Mouse (Mus musculus): ENCODE measurements at regions not wholly inside any gene's neighbourhood (a gene's known extent, or its start where the extent isn't known, plus 50 kb on each side); places are given as distances from the start of the nearest gene placed in this dataset.

DNA sequence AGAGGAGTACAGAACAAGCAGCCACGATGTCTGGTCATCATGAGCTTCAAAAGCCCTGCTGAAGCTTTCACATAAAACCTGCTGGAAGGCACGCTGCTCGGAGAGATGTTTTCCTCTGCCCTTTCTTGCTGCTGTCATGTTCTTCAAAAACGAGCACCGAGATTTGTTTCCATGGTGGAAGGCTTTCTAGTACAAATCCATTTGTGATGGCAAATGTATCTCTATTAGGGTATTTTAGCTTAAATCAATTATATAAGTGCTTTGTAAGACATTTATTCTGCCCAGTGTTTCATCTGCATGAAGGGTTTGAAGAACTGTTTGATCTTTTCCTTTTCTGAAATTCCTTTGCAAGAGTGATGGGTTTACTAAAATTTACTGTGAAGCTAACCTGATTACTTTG is 253.1 kb downstream of the Fam173b start:
- H3K27me3 ChIP-seq: peaks cover 3% of the 10 kb centered on the region
- ChIA-PET POLR2A (no interaction called here), CTCF (interaction anchor here (0.9 kb wide), 1 partner anchor 9 kb away, joined by 3 read pairs; no protein-coding TSS in a partner anchor)
- DNase-seq (ENCODE audit: low read depth, low spot score) (no peak), ATAC-seq (no peak)
- TF ChIP-seq CTCF (IDR thresholded peaks at IDR 0.05): no peak
- in situ Hi-C loops (cut with MboI; ENCODE audit: low pct_unique_long_range_greater_than_20kb): no loop called here

DNA sequence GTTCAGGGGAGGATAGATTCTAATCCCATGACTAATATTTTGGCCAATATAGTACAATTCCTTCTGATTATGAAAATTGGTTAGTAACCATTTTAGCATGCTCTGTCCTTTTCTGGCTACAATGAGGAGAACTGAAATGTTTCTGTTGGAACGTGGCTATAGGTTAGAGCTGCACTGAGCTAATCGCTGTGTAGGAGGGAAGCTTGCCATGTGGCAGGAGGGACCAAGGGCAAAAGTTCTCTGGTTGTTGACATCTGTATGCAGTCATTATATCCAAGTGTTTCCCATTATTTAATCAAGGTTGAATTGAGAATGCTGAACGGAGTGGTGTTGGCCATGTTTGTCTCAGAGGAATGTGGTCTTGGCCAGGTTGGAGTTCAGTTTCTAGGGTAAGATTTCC is 253.5 kb downstream of the Fam173b start:
- DNase-seq (ENCODE audit: low read depth, low spot score) (no peak), ATAC-seq (no peak)
- H3K27me3 ChIP-seq: peaks cover 3% of the 10 kb centered on the region
- ChIA-PET CTCF (no interaction called here), POLR2A (no interaction called here)
- in situ Hi-C loops (cut with MboI; ENCODE audit: low pct_unique_long_range_greater_than_20kb): no loop called here
- TF ChIP-seq CTCF (IDR thresholded peaks at IDR 0.05): no peak

DNA sequence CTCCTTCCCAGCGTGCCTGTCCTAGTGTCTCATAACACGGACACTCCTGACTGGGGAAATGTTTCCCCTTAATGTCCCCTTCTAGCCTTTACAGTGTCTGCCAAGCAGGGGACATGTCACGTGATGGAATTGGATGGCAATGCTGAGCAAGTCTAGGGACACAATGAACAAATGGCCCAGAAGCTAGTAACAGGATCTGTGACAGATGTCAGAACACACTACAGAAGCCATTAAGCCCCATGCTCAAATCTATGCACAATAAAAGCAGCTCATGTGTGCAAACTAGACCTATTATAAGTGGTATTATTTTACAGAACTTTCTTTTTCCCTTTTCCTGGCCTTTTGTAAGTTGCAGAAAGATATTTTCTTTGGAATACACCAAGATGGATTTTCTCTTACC is 267.4 kb downstream of the Fam173b start:
- ATAC-seq (no peak), DNase-seq (ENCODE audit: low read depth, low spot score) (no peak)
- CTCF ChIA-PET: no interaction called here

DNA sequence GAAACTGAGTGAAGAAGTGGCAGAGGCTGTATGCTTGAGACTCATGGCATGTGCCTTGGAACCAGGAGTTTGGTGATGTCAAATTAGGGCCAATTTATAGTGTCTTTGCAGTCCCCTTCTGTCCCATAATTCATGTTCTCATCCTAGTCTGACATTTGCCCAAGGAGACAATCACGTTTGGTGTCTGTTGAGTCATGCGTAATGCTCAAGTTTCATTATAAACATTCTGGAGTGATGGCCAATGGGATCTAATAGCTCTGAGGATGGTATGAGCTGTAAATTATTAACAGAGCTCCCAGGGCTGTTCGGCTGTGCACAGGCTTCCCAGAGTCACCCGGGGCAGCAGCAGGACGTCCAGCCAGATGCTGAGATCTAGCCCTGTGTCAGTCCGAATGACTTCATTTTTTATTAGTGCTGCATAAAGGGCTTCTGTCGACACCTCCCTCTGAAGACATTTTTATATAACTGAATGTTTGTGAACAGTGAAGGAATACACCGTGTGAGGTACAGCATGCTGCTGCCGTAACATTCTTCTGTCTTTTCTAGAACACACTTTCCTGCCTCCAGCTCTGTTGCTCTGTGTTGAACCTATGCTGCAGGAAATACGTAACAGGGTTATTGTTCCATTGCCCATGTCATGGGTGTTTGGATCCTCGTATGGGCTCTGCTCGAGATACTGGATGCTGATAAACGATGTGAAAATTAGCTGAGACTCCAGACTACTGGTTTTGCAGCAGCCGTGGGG is 268.2 kb downstream of the Fam173b start:
- DNase-seq (ENCODE audit: low read depth, low spot score): no peak

More for the DNA sequence above, 267.4 kb downstream of the Fam173b start:
- no peak for TF ChIP-seq CTCF (IDR thresholded peaks at IDR 0.05)
- POLR2A ChIA-PET: no interaction called here
- no peaks in the 10 kb centered on the region for H3K27me3 ChIP-seq
- in situ Hi-C loops (cut with MboI; ENCODE audit: low pct_unique_long_range_greater_than_20kb): no loop called here

DNA sequence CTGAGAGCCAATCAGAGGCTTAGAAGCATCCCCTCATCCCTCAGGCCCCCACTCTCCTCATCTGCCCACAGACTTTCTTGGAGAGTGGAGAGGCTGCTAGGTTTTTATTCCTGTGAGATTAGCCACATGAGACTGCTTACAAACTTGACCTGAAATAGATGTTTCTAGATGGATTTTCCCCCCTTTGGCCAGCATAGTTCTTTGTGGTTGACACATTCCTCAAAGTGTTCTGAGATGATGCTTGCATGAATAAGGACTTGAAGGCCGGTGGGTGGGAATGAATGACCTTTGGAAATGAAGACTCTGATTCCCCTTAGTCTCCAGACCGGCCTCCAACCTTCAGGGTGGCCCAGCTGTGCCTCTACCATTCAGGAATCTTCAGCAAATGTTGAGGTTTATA is 273.8 kb downstream of the Fam173b start:
- in situ Hi-C loops (cut with MboI; ENCODE audit: low pct_unique_long_range_greater_than_20kb): no loop called here
- no peak for ATAC-seq
- ChIA-PET POLR2A (no interaction called here), CTCF (no interaction called here)
- no peak for DNase-seq (ENCODE audit: low read depth, low spot score)
- TF ChIP-seq CTCF (IDR thresholded peaks at IDR 0.05): no peak
- peaks cover 3% of the 10 kb centered on the region for H3K27me3 ChIP-seq

More for the DNA sequence above, 268.2 kb downstream of the Fam173b start:
- ChIA-PET CTCF (no interaction called here), POLR2A (no interaction called here)
- no peak for TF ChIP-seq CTCF (IDR thresholded peaks at IDR 0.05)
- ATAC-seq: peak; percentile 56
- in situ Hi-C loops (cut with MboI; ENCODE audit: low pct_unique_long_range_greater_than_20kb): no loop called here
- no peaks in the 10 kb centered on the region for H3K27me3 ChIP-seq

DNA sequence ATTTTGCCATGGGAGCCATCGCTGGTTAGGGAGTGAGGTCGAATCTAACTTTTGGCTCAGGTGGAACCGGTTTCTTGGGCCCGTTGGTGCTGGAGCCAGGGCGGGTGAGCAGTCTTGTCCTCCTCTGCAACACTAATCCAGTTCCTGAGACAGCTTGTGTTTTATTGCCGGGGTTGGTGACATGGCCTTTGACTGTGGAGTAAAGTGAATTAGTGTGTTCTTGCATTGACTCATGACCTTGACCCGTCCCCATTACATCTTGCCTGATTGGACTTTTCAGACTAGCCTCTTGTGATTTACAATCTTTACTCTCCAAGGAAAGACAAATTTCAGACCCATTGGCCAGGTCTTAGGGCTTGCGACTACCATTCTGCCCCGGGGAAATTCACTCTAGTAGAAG is 278.8 kb downstream of the Fam173b start:
- no peak for ATAC-seq
- DNase-seq (ENCODE audit: low read depth, low spot score): no peak
- no peak for TF ChIP-seq CTCF (IDR thresholded peaks at IDR 0.05)
- POLR2A ChIA-PET: no interaction called here
- in situ Hi-C loops (cut with MboI; ENCODE audit: low pct_unique_long_range_greater_than_20kb): no loop called here
- CTCF ChIA-PET: no interaction called here
- H3K27me3 ChIP-seq: peaks cover 3% of the 10 kb centered on the region

DNA sequence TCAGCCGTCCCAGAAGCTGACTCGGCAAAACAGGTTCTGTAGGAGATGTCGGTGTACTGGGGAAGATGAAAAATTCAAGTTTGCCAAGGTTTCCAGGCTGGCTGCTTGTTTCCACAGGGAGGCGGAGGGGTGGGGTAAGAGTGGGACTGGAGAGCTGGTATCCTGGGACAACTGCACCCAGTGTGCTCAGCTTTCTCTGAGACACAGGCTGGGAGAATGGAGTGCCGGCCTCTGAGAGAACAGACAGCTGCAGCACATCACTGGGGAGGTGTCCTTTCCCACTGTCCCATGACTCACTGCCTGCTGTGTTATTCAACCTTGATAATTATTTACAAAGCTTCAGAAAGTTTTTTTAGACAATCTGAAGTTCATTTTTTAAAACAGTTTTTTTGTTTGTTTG is 280.7 kb downstream of the Fam173b start:
- no peak for DNase-seq (ENCODE audit: low read depth, low spot score)

DNA sequence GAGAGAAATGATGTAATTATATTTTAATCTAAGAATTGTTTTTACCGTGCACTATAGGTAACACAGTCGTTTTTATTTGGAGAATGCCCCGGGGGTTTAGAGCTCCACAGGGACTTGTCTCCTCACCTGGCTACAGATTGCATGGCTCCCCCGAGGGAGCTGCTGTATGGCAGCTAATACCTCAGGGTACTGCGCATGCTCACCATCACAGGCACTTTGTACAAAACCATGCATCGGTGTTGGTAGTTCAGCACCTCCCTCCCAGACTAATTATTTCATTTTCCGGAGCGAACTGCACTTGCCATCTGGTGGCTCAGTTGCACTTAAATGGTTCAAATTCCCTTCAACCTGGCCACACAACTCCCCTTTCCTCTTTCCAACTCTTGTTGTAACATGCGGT is 281.9 kb downstream of the Fam173b start:
- ChIA-PET CTCF (no interaction called here), POLR2A (no interaction called here)
- TF ChIP-seq CTCF (IDR thresholded peaks at IDR 0.05): no peak
- in situ Hi-C loops (cut with MboI; ENCODE audit: low pct_unique_long_range_greater_than_20kb): no loop called here
- H3K27me3 ChIP-seq: peaks cover 3% of the 10 kb centered on the region
- no peak for DNase-seq (ENCODE audit: low read depth, low spot score)
- ATAC-seq: no peak

More for the DNA sequence above, 280.7 kb downstream of the Fam173b start:
- ATAC-seq: no peak
- peaks cover 3% of the 10 kb centered on the region for H3K27me3 ChIP-seq
- TF ChIP-seq CTCF (IDR thresholded peaks at IDR 0.05): no peak
- ChIA-PET POLR2A (no interaction called here), CTCF (no interaction called here)
- in situ Hi-C loops (cut with MboI; ENCODE audit: low pct_unique_long_range_greater_than_20kb): no loop called here

DNA sequence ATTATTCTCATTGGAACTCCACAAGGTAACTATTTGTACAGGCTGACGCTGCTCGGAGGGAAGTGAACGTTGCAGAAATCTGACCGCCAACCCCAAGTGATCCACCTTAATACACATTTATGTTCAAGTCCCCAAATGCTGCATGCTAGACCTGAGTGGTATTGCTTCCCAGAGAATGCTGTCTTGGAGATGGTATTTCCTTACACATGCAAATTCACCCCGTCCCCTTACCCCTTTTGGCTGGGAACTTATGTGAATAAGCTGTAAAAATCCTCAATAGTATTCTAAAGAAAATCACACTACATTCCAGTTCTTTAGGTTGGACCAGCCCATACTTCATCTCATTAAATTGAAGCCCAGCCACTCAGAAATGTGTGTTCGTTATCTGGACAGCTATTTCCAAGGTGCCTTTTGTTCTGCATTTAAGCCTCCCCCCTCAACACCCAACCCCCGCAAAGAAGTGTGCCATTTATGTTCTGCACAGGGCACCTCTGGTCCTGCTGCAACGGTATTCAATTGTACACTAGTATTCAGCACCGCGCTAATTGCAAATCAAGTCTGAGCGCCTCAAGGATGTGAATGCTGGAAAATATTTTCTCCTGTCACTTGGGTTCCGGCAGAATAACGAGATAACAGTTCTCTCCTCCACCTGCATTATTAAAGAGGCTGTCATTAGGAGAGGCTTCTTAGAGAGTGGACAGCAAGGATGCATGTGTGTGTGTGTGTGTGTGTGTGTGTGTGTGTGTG is 278.0 kb upstream of the Tas2r119 start:
- CTCF ChIA-PET: no interaction called here
- POLR2A ChIA-PET: no interaction called here
- in situ Hi-C loops (cut with MboI; ENCODE audit: low pct_unique_long_range_greater_than_20kb): no loop called here
- no peak for DNase-seq (ENCODE audit: low read depth, low spot score)
- no peaks in the 10 kb centered on the region for H3K27me3 ChIP-seq
- no peak for ATAC-seq
- TF ChIP-seq CTCF (IDR thresholded peaks at IDR 0.05): no peak

DNA sequence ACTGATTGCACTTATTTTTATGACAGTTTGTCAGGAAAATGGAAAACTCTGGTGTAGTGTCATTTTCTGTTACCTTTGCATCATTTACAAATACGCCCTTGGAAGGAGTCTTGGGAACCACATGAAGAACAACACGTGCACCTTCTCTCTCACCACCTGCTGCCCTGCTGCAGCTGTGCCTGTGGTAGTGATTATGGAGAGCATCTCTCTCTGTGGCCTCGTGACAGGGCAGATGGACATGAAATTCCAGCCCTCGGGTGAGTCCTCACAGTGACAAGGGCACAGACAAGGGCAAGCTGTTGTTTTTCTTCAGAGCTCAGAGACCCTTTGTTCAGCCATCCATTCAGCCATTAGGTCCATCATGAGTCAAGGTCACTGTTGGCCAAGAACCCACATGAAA is 276.8 kb upstream of the Tas2r119 start:
- CTCF ChIA-PET: no interaction called here
- in situ Hi-C loops (cut with MboI; ENCODE audit: low pct_unique_long_range_greater_than_20kb): no loop called here
- TF ChIP-seq CTCF (IDR thresholded peaks at IDR 0.05): no peak
- ATAC-seq: no peak
- POLR2A ChIA-PET: no interaction called here
- DNase-seq (ENCODE audit: low read depth, low spot score): no peak
- peaks cover 2% of the 10 kb centered on the region for H3K27me3 ChIP-seq

DNA sequence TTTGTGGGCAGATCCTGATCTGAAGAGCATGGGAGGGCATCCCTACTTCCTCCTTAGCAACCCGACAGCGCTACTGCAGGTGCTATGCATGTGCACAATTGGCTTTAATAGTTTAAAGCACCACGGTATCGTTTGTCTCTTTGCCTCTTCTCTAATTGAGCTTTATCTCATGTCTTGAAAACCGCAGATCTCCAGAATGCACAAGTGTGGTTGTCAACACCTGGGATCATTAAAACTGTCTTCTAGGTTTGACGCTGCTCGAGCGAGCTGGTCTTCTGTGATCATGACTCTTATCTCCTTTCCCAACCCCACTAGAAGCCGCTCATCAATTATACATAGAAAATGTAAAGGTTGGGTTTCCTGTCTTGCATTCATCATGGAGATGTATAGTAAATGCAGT is 268.7 kb upstream of the Tas2r119 start:
- ChIA-PET CTCF (no interaction called here), POLR2A (no interaction called here)
- in situ Hi-C loops (cut with MboI; ENCODE audit: low pct_unique_long_range_greater_than_20kb): no loop called here
- TF ChIP-seq CTCF (IDR thresholded peaks at IDR 0.05): no peak
- ATAC-seq (no peak), DNase-seq (ENCODE audit: low read depth, low spot score) (no peak)
- H3K27me3 ChIP-seq: peaks cover 3% of the 10 kb centered on the region
